Mouse (Mus musculus): Measurements from ENCODE around the gene Epb41l3. TPM values are rescaled to one million over a fixed set of nuclear protein-coding genes. Genes with fewer than 3 reads are reported as not detected.

The Epb41l3 gene
- total RNA-seq, 1 experiment: 16.8 TPM

DNA sequence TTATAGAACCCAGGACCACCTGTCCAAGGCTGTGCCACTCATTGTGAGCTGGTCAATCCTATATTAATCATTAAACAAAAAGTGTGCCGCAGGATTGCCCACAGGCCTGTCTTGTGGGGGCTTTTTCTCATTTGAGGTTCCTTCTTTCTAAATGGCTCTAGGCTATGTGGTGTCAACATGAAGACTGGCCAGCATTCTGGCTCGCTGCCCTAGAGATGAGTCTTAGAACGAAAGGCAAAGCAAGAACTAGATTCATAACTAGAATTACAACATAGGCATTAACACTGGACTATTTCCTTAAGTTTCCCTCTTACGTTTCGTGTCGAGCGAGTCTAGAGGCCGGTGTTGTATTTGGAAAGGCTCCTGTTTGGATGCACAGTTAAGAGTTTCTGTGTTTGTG, 125.5 kb downstream of the Epb41l3 start:
- Histone ChIP-seq H3K9me3 (ENCODE audit: control insufficient read depth, insufficient read depth, low read depth, low read length) (no peaks in the 10 kb centered on the region), H3K27ac (ENCODE audit: insufficient read depth, low read depth, low read length, poor library complexity, severe bottlenecking) (no peak overlapping the region), H3K4me3 (ENCODE audit: insufficient read depth in 1 of 2, low read depth in 1 of 2, low read length in 2 of 2, poor library complexity in 1 of 2, severe bottlenecking in 1 of 2) (no peak overlapping the region), H3K36me3 (ENCODE audit: control insufficient read depth, insufficient read depth, low read length, poor library complexity, severe bottlenecking) (no peaks in the 10 kb centered on the region), H3K4me1 (ENCODE audit: control insufficient read depth in 2 of 2, insufficient read depth in 2 of 2, low read length in 2 of 2, poor library complexity in 1 of 2) (0 out of 4 replicates have a peak, but pooled peaks cover 0 to 2% of the 10 kb centered on the region in 2 experiments), H3K9ac (ENCODE audit: insufficient read depth, low read depth, low read length, poor library complexity, severe bottlenecking) (no peak overlapping the region)
- no peak for DNase-seq (ENCODE audit: low read depth, low spot score)
- in situ Hi-C loops (cut with MboI; ENCODE audit: low sequenced_read_pairs in 2 of 2, unreplicated experiment in 2 of 2): no loop called here
- no peak for TF ChIP-seq ZNF384 (IDR thresholded peaks at IDR 0.05; ENCODE audit: low read depth, low read length)
- TF ChIP-seq CHD2 (IDR thresholded peaks at IDR 0.05; ENCODE audit: low read depth, low read length): no peak
- no peak for TF ChIP-seq ZC3H11A (IDR thresholded peaks at IDR 0.05; ENCODE audit: borderline replicate concordance, low read depth, low read length)
- TF ChIP-seq HCFC1 (IDR thresholded peaks at IDR 0.05; ENCODE audit: borderline replicate concordance, insufficient read depth, low read length): no peak
- no peak for TF ChIP-seq MAFK (IDR thresholded peaks at IDR 0.05; ENCODE audit: insufficient read depth, low read depth, low read length)

DNA sequence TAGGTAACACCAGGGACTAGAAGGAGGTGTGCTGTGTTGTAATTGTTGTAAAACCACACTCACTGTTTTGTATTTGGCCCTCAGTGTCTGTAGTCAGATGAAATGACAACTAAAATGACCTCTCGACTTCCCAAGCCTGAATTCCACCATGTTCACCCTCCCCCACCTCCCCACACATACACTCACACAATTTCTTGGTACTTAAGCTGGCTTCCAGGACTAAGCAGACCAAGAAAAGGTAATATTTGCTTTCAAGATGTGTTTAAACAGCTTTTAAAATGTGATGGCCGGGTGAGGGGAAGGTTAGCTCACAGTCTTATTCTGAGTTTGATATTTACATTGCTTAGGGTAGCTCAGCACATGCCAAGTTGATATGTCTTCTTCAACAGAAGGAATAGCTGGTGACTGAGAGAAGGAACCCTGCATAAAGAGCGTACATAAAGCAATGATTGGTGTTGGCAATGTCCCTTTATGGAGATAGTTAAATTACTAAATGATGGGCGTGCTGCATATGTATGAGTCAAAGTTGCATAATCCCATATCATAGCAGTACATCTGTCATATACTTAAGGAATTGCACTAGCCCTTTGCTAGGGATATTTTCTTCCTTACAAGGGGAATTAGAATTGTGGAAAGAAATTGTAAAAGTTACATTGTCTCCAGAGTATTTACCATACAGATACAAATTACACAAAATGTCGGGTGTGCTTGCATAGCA, 130.0 kb downstream of the Epb41l3 start:
- no peak overlapping the region for H3K27ac ChIP-seq (ENCODE audit: insufficient read depth, low read depth, low read length, poor library complexity, severe bottlenecking)
- H3K9me3 ChIP-seq (ENCODE audit: control insufficient read depth, insufficient read depth, low read depth, low read length): no peaks in the 10 kb centered on the region
- no peaks in the 10 kb centered on the region for H3K4me1 ChIP-seq (ENCODE audit: control insufficient read depth in 2 of 2, insufficient read depth in 2 of 2, low read length in 2 of 2, poor library complexity in 1 of 2)
- in situ Hi-C loops (cut with MboI; ENCODE audit: low sequenced_read_pairs in 2 of 2, unreplicated experiment in 2 of 2): no loop called here
- H3K4me3 ChIP-seq (ENCODE audit: insufficient read depth in 1 of 2, low read depth in 1 of 2, low read length in 2 of 2, poor library complexity in 1 of 2, severe bottlenecking in 1 of 2): no peak overlapping the region
- TF ChIP-seq ZNF384 (IDR thresholded peaks at IDR 0.05; ENCODE audit: low read depth, low read length) (no peak), CHD2 (IDR thresholded peaks at IDR 0.05; ENCODE audit: low read depth, low read length) (no peak), ZC3H11A (IDR thresholded peaks at IDR 0.05; ENCODE audit: borderline replicate concordance, low read depth, low read length) (no peak), MAFK (IDR thresholded peaks at IDR 0.05; ENCODE audit: insufficient read depth, low read depth, low read length) (no peak), HCFC1 (IDR thresholded peaks at IDR 0.05; ENCODE audit: borderline replicate concordance, insufficient read depth, low read length) (no peak)
- H3K9ac ChIP-seq (ENCODE audit: insufficient read depth, low read depth, low read length, poor library complexity, severe bottlenecking): no peak overlapping the region
- no peak for DNase-seq (ENCODE audit: low read depth, low spot score)
- no peaks in the 10 kb centered on the region for H3K36me3 ChIP-seq (ENCODE audit: control insufficient read depth, insufficient read depth, low read length, poor library complexity, severe bottlenecking)

DNA sequence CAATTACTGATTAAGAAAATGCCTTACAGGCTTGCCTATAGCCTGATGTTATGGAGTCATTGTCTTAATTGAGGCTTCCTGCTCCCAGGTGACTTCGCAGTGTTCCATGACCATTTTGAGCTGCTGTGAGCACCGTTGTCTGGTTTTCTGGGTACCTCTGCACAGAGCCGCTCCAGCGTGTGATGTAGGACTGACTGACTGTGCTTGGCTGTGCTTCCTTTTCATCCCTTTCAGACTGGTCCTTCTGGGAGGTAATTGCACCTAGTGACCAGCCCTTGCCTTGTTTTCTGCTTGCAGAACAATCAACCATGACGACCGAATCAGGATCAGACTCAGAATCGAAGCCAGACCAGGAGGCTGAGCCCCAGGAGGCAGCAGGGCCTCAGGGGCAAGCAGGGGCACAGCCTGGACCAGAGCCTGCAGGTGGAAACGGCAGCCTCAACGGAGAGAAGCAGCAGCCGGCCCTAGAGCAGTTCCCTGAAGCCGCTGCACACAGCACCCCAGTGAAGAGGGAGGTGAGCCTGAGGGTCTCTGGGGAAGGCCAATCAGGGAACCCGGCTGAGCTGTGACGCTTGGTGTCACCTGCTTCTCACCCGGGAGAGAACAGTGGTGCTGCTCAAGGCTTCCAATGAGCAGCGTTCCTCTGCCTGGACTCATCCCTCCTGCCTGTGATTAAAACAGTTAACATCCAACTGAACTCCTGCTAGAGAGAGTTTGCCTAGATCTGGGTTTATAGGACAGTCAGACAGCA, 132.3 kb downstream of the Epb41l3 start:
- Histone ChIP-seq H3K9ac (ENCODE audit: insufficient read depth, low read depth, low read length, poor library complexity, severe bottlenecking) (no peak overlapping the region), H3K4me3 (ENCODE audit: insufficient read depth in 1 of 2, low read depth in 1 of 2, low read length in 2 of 2, poor library complexity in 1 of 2, severe bottlenecking in 1 of 2) (no peak overlapping the region), H3K36me3 (ENCODE audit: control insufficient read depth, insufficient read depth, low read length, poor library complexity, severe bottlenecking) (no peaks in the 10 kb centered on the region), H3K9me3 (ENCODE audit: control insufficient read depth, insufficient read depth, low read depth, low read length) (no peaks in the 10 kb centered on the region), H3K27ac (ENCODE audit: insufficient read depth, low read depth, low read length, poor library complexity, severe bottlenecking) (no peak overlapping the region), H3K4me1 (ENCODE audit: control insufficient read depth in 2 of 2, insufficient read depth in 2 of 2, low read length in 2 of 2, poor library complexity in 1 of 2) (no peaks in the 10 kb centered on the region)
- DNase-seq (ENCODE audit: low read depth, low spot score): no peak
- in situ Hi-C loops (cut with MboI; ENCODE audit: low sequenced_read_pairs in 2 of 2, unreplicated experiment in 2 of 2): no loop called here
- TF ChIP-seq MAFK (IDR thresholded peaks at IDR 0.05; ENCODE audit: insufficient read depth, low read depth, low read length) (no peak), CHD2 (IDR thresholded peaks at IDR 0.05; ENCODE audit: low read depth, low read length) (no peak), HCFC1 (IDR thresholded peaks at IDR 0.05; ENCODE audit: borderline replicate concordance, insufficient read depth, low read length) (no peak), ZNF384 (IDR thresholded peaks at IDR 0.05; ENCODE audit: low read depth, low read length) (no peak), ZC3H11A (IDR thresholded peaks at IDR 0.05; ENCODE audit: borderline replicate concordance, low read depth, low read length) (no peak)

DNA sequence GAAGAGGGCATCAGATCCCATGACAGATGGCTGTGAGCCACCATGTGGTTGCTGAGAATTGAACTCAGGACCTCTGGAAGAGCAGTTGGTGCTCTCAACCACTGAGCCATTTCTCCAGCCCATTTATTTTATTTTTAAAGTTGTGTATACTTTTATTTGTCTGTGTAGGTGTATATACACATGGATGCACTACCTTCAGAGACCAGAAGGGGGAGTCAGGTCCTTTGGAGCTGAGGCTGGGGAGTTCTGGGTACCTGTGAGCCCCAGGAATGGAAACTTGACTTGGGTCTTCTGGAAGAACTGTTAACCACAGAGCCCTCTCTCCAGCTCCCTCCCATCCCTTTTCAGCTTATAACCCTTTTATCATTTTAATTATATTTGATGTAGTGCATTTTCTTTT, 135.6 kb downstream of the Epb41l3 start:
- no peaks in the 10 kb centered on the region for H3K9me3 ChIP-seq (ENCODE audit: control insufficient read depth, insufficient read depth, low read depth, low read length)
- H3K4me3 ChIP-seq (ENCODE audit: insufficient read depth in 1 of 2, low read depth in 1 of 2, low read length in 2 of 2, poor library complexity in 1 of 2, severe bottlenecking in 1 of 2): no peak overlapping the region
- no peak for DNase-seq (ENCODE audit: low read depth, low spot score)
- in situ Hi-C loops (cut with MboI; ENCODE audit: low sequenced_read_pairs in 2 of 2, unreplicated experiment in 2 of 2): no loop called here
- H3K4me1 ChIP-seq (ENCODE audit: control insufficient read depth in 2 of 2, insufficient read depth in 2 of 2, low read length in 2 of 2, poor library complexity in 1 of 2): no peaks in the 10 kb centered on the region
- no peak overlapping the region for H3K27ac ChIP-seq (ENCODE audit: insufficient read depth, low read depth, low read length, poor library complexity, severe bottlenecking)
- no peaks in the 10 kb centered on the region for H3K36me3 ChIP-seq (ENCODE audit: control insufficient read depth, insufficient read depth, low read length, poor library complexity, severe bottlenecking)
- TF ChIP-seq MAFK (IDR thresholded peaks at IDR 0.05; ENCODE audit: insufficient read depth, low read depth, low read length) (no peak), ZNF384 (IDR thresholded peaks at IDR 0.05; ENCODE audit: low read depth, low read length) (no peak), ZC3H11A (IDR thresholded peaks at IDR 0.05; ENCODE audit: borderline replicate concordance, low read depth, low read length) (no peak), HCFC1 (IDR thresholded peaks at IDR 0.05; ENCODE audit: borderline replicate concordance, insufficient read depth, low read length) (no peak), CHD2 (IDR thresholded peaks at IDR 0.05; ENCODE audit: low read depth, low read length) (no peak)
- H3K9ac ChIP-seq (ENCODE audit: insufficient read depth, low read depth, low read length, poor library complexity, severe bottlenecking): no peak overlapping the region

All from ES-E14 (cell line).